Mouse (Mus musculus) kidney, adult 11 months (tissue): ENCODE data around the gene Fkbp2.

Source experiments
- DNase-seq: peaks from one replicate; pipeline ENCODE4 v3.0.0; 2022

Fkbp2 gene

DNA sequence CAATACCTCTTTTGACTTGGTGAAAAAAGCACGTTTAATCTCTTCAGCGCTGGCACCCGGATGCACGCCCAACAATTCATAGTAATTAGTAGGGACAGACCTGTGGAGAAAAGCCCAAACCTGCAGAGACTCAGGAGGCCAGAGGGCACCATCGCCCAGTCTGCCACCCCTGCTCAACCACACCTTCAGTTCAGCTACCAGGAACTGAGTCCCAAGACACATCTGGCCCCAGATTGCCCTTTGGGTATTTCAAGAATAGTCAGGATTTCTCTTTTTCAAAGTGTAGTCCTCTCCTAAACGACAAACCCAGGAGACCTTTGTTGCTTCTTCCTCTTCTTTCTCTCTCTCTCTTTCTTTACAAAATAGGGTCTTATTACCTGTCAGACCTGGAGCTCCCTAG lies 10.4 kb upstream of the Fkbp2 start:
- DNase-seq = no peak

DNA sequence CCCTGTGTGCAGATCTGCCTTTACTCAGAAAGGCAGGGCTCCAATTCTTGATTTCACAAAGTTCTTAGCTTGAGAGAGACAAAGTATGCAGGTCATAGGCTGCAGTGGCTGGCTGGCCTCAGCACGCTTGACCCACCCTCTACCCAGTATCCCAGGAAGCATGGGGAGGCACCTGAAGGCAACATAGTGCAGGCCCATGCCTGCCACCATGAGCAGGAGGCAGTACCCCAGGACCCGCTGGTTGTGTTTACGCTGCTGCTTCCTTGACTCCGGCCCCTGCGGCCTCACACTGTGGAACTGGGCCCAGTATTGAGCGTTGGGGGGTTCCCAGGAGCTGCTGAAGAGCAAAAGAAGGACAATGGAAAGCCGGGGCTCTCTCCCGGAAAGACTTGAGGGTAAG lies 8.9 kb upstream of the Fkbp2 start:
- no peak for DNase-seq

DNA sequence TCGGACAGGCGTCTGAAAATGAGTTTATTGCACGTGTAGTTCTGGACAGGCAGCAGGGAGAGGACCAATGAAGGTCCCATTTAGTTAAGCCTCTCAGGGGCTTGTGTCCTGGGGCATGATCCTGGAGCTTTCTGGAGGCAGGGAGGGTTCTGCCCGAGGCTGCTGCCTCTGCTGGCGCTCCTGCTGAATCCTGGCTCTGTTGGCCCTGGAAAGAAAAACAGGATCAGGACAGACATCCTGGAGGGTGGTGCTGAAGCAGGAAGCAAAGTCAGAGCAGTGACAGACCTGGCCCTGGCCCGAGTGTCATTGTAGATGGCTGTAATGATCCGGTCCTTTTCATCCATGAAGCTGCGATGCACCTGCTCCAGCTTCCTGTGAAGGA lies 7.6 kb upstream of the Fkbp2 start:
- no peak for DNase-seq

DNA sequence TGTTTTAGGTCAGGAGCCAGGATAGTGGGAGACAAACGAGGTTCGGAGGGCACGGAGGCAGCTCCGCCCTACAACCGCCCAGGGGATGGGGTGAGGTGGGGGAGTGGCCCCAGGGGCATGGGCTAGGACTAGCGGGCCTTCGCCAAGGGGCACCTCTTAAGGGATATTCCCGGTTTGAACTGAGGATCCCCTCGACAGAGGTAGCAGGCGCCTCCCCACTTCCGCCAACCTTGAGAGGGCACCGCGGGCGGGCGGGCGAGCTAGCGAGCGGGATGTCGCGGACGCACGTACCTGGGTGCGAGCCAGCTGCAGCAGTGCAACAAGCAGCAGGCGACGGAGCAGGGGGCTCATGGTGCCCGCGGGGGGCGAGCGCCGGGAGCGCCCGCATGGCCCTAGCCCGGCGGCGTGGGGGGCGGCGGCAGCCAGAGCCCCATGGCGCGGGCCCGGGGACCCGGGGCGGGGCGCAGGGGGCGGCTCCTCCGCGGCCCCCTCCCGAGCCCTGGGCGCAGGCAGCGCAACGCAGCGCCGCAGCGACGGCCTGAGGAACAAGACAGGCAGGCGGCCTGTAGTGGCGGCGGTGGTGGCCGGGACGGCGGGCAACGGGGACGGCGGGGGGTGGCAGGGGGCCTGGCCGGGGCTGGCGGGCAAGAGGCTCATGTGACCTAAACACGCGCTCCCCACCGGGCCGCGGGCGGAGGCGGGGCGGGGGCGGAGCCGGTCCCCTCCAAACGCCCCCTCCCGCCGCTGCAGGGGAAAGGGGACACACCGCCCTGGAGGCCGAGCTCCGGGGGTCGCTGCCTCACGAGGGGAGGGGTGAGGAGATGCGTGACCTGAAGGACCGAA lies 7.0 kb upstream of the Fkbp2 start, which contains the start of gene Vegfb:
Gene Vegfb (minus strand): TSS at position 591 of the 843 bp plus-strand sequence.
- peak; percentile 70 for DNase-seq

DNA sequence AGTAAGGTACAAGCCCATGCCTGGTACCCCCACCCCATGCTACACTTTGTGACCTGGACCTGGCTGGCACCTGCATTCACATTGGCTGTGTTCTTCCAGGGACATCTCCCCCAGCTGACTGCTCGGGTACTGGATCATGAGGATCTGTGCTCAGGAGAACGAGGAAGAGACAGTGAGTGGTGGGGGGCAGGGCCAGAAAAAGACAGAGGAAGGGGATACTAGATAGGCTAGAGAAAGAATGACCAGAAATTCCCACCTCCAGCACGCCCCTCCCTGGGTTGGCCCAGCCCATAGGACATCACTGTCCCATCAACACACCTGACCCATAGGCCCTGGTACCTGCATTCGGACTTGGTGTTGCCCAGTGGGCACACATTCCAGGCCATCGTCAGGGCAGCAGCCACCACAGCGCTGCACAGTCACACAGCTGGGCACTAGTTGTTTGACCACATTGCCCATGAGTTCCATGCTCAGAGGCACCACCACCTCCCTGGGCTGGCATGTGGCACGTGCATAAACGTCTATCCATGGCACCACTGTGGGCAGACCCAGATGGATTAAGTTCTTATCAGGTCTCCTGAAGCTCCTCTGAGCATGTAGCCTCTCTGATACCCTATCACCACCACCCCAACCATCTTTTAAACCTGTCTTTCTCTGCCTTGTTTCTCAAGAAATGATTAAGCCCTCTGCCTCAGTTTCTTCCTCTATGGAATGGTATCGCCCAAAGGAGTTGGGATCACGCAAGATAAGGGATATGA lies 5.8 kb upstream of the Fkbp2 start:
- DNase-seq = no peak

DNA sequence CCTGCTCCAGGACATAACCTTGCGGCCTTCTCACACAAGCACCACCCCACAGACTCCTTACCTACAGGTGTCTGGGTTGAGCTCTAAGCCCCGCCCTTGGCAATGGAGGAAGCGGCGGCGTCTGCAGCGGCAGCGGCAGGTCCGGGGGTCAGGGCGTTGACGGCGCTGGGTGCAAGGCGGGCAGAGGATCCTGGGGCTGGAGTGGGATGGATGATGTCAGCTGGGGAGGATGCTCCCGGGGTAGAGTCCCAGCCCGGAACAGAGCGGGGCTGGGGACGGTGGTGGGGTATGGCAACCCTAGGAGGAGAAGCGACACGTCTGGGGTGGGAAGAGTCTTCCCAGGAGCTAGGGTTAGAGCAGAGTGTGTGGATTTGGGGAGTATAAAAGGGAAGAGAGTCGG lies 5.0 kb upstream of the Fkbp2 start:
- no peak for DNase-seq

GRCm38 (mm10) chr19:6983621-6984020 lies 3.3 kb upstream of the Fkbp2 start:
- DNase-seq = no peak

DNA sequence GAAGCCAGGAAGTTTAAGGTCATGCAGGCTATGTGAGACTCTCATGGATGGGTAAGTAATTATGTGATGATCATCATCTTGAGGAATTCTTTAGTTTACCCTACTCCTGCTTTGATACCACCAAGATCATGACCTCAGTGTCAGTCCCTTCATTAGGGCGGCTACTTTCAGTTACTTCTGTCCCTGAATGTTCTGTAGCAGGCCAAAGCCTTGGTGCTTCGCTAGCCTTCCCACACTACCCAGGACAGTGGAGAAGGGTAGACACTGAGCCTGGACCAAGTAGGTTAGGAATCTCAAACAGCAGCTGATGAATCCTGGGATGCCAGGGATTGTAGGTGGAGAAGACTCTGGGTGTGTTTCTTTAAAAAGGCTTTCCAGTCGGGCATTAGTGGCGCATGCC lies 1.2 kb upstream of the Fkbp2 start:
- no peak for DNase-seq

GRCm38 (mm10) chr19:6979486-6980380 lies 568 bp downstream of the Fkbp2 start:
- DNase-seq = peak; percentile 100

- peak; percentile 71 for DNase-seq
These were observed 1.3 kb downstream of the Fkbp2 start for GRCm38 (mm10) chr19:6979001-6979479.

DNA sequence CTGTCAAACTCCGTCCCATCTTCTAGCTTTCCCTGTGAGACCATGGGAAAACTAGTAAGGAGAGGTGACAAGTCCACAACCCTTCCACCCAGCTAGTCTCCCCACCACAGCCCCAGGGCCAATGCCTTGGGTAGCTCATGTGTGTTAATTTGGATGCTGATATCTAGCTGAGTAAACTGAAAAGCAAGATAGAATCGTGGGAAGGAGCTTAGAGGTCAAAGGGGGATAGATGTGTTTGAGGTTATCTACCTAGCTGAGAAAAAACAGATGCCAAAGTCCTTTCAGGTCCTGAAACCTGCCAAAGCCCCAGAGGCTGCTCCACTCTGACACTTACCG lies 1.7 kb downstream of the Fkbp2 start:
- no peak for DNase-seq

DNA sequence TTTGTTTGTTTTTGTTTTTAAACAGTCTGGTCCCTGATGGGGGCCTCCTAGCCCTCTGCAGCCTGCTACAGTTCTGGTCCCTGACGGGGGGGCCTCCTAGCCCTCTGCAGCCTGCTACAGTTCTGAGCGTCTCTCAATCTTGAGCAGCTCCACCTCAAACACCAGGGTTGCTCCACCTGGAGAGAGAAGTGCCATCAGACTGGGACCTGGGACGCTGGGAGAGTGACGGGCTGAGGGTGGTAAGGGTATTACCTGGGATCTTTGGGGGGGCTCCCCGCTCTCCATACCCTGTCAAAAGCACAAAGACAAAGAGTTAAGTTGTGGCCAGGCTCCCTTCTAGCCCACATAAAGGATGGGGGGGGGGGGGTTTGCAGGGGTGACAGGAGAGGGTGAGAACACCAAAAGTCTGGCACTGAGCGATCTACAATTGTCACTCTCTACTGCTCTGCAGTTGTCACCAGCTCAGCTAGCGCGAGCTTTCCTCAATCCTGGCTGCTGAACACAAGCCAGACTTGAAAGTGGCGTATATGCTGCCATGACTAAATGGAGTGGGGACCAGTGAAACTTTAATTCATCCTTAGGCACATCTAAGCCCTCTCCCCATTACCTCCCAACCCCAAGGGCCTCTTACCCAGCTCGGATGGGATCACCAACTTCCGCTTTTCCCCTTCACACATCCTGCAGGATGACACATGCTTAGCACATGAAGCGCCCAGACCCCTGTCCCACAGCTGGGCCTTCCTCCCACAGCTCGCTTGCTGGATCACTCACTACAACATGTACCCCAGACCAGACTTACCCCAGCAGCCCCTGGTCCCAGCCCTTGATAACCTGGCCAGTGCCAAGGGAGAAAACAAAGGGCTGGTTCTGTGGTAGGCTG lies 2.3 kb downstream of the Fkbp2 start:
- DNase-seq = no peak

DNA sequence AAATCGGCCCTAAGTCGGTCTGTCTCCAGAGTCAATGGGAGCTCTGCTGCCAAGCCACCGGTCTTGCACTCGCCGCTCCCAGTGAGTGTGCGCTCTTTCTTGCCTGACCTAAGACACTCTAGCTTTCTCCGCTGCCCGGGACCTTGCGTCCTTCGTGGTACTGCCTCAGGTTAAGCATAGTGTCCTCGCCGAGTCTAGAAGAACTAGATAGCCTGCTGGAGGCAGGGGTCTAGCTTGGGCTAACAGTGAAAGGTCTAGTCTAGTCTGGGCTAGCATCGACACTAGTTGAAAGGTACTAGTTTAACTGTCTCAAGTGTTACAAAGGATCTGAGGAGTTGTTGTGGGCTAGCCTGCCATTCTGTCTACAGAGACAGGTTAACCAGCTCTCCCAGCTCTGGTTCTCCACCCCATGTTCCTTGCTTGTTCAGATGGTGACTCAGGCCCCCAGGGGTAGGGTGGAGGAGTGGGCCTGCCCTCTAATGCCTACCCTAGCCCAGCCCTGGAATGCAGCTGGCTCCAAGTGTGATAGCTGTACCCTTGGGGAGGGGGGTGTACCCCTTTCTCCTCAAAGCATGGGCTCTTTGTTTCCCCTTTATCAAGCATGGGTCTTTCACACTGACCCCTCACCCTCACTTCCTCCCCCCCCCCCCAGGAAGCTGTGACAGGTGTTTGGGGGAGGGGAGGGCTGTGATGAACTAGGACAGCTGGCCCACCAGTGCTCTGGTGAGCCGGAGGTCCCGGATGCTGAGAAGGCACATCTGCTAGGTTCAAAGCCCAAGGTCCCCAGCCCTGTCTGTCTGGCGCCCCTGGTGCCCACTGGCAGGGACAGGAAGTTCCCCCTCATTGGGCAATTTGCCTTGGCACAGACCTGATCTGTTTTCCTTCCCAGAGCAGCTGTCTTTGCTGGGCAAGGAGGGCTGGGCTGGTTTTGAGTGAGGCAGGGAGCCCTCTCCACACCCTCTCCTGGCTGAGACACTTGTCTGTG lies 4.5 kb downstream of the Fkbp2 start, which contains the start of gene Plcb3:
Gene Plcb3 (minus strand): TSS at position 934 of the 985 bp plus-strand sequence.
- peak; percentile 61 for DNase-seq

GRCm38 (mm10) chr19:6974211-6975205 lies 5.8 kb downstream of the Fkbp2 start, which contains the start of gene Ppp1r14b:
Gene Ppp1r14b, plus strand, starts transcription at chr19:6974968.
- peak; percentile 71 for DNase-seq

DNA sequence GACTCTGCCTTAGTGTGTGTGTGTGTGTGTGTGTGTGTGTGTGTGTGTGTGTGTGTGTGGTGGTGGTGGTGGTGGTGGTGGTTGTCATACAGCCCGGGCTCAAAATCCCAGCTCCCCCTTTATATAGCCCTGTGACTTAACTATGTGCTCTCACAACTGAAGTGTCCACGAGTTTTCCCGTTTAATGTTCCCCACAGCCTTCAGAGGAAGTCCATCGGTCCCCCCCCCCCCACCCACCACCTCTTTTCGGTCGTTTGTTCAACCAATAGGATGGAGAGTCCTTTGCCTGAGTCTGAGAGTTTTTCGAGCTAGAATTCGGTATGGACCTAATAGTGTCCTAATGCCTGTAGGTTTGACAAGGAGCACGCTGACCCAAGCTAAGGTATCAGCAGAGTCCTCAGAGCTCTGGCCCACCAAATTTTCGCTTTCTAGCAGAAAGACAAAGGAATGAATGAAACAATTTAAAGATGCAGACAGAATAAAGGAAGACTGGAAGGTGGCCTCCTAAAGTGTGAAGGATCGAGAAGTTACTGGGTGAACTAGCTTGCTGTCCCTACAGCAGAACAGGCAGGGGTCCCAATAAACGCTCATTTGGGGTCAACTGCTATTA lies 6.6 kb downstream of the Fkbp2 start:
- no peak for DNase-seq

GRCm38 (mm10) chr19:6972247-6972917 lies 7.9 kb downstream of the Fkbp2 start:
- no peak for DNase-seq

DNA sequence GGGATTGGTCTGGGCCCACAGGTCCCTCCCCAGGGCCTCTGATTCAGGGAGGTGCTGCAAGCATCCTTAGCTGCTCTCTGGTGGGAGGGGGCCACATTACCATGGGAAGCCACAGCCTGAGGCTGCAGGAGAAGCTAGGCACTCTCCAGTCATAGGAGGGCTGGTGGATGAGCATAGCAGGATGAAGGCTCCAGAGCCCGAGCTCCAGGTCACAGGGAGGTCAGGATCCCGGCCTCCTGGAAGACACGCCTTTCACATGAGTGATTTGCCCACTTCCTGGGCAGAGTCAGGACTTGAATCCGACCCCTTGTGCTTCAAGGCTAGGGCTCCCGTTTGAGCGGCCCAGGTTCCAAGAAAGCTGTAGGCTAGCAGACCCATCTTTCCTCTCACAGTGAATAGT lies 8.7 kb downstream of the Fkbp2 start:
- DNase-seq = no peak

DNA sequence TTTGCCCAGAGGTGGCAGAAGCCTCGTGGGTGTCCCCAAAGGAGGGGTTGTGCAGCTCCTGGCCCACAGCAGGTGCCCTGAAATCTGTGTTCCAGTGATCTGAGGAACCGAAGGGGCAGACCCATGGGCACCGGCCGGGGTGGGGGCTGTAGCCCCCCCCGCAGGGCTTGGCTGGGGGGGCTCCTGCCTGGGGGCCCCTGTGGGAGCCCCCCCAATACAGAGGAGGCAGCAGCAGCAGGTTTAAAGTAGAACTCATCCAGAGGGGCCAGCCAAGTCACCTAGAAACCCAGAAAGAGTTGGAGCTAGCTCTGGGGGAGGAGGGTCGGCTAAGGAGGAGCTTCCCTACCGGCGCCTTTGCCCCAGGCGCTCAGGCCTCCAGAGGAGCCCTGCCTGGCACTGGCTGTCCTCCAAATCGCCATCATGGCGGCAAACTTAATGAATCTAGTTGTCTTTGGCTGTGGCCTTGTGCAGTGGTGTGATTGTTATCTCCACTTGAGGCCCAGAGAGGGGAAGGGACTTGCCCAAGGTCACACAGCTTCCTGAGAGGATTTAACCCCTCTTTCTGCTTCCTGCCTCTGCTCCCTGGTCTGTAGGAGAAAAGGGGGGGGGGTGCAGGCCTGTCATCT lies 9.7 kb downstream of the Fkbp2 start:
- peak; percentile 57 for DNase-seq
